Mouse (Mus musculus): Measurements from ENCODE around the gene Ankrd49.

Gene Ankrd49

GRCm38 (mm10) chr9:14784039-14785002 is at the start of gene Ankrd49, which contains the start of gene Mre11a:
Gene Ankrd49 (minus strand): TSS chr9:14784856.
Gene Mre11a (plus strand): TSS chr9:14784654.
- no peak for TF ChIP-seq GATA4 (IDR thresholded peaks at IDR 0.05; ENCODE audit: insufficient replicate concordance, low read length)

- no peak for TF ChIP-seq GATA4 (IDR thresholded peaks at IDR 0.05; ENCODE audit: insufficient replicate concordance, low read length)
Observed at GRCm38 (mm10) chr9:14832046-14832445, 47.4 kb upstream of the Ankrd49 start.

GRCm38 (mm10) chr9:14827875-14828274 is 43.2 kb upstream of the Ankrd49 start:
- no peak for TF ChIP-seq GATA4 (IDR thresholded peaks at IDR 0.05; ENCODE audit: insufficient replicate concordance, low read length)

- no peak for TF ChIP-seq GATA4 (IDR thresholded peaks at IDR 0.05; ENCODE audit: insufficient replicate concordance, low read length)
Observed at GRCm38 (mm10) chr9:14824840-14825239, 40.2 kb upstream of the Ankrd49 start.

- TF ChIP-seq GATA4 (IDR thresholded peaks at IDR 0.05; ENCODE audit: insufficient replicate concordance, low read length): no peak
Observed at GRCm38 (mm10) chr9:14821396-14821795, 36.7 kb upstream of the Ankrd49 start.

GRCm38 (mm10) chr9:14810111-14810510 is 25.5 kb upstream of the Ankrd49 start:
- TF ChIP-seq GATA4 (IDR thresholded peaks at IDR 0.05; ENCODE audit: insufficient replicate concordance, low read length): no peak

- no peak for TF ChIP-seq GATA4 (IDR thresholded peaks at IDR 0.05; ENCODE audit: insufficient replicate concordance, low read length)
Observed at GRCm38 (mm10) chr9:14806786-14807185, 22.1 kb upstream of the Ankrd49 start.

- TF ChIP-seq GATA4 (IDR thresholded peaks at IDR 0.05; ENCODE audit: insufficient replicate concordance, low read length): no peak
Observed at GRCm38 (mm10) chr9:14805714-14806113, 21.1 kb upstream of the Ankrd49 start.

GRCm38 (mm10) chr9:14787356-14787755 is 2.7 kb upstream of the Ankrd49 start:
- TF ChIP-seq GATA4 (IDR thresholded peaks at IDR 0.05; ENCODE audit: insufficient replicate concordance, low read length): no peak

GRCm38 (mm10) chr9:14778341-14778740 is 6.3 kb downstream of the Ankrd49 start:
- TF ChIP-seq GATA4 (IDR thresholded peaks at IDR 0.05; ENCODE audit: insufficient replicate concordance, low read length): no peak

- no peak for TF ChIP-seq GATA4 (IDR thresholded peaks at IDR 0.05; ENCODE audit: insufficient replicate concordance, low read length)
Observed at GRCm38 (mm10) chr9:14773813-14774212, 10.8 kb downstream of the Ankrd49 start.

GRCm38 (mm10) chr9:14772074-14772473 is 12.6 kb downstream of the Ankrd49 start:
- TF ChIP-seq GATA4 (IDR thresholded peaks at IDR 0.05; ENCODE audit: insufficient replicate concordance, low read length): no peak

- TF ChIP-seq GATA4 (IDR thresholded peaks at IDR 0.05; ENCODE audit: insufficient replicate concordance, low read length): no peak
Observed at GRCm38 (mm10) chr9:14770803-14771471, 13.7 kb downstream of the Ankrd49 start, which contains the start of gene 1700012B09Rik. Gene 1700012B09Rik (minus strand): TSS chr9:14771030.

- TF ChIP-seq GATA4 (IDR thresholded peaks at IDR 0.05; ENCODE audit: insufficient replicate concordance, low read length): no peak
Observed at GRCm38 (mm10) chr9:14769811-14770210, 14.8 kb downstream of the Ankrd49 start.

- no peak for TF ChIP-seq GATA4 (IDR thresholded peaks at IDR 0.05; ENCODE audit: insufficient replicate concordance, low read length)
Observed at GRCm38 (mm10) chr9:14764765-14765164, 19.9 kb downstream of the Ankrd49 start.

GRCm38 (mm10) chr9:14759261-14759660 is 25.4 kb downstream of the Ankrd49 start:
- TF ChIP-seq GATA4 (IDR thresholded peaks at IDR 0.05; ENCODE audit: insufficient replicate concordance, low read length): no peak
